Mouse (Mus musculus) heart, embryonic 10.5 days (tissue): Measurements from ENCODE around the gene Rtf1. TPM values are rescaled to one million over a fixed set of nuclear protein-coding genes. Genes with fewer than 3 reads are reported as not detected.
"Not testable (repeated sequence)": the region's sequence is repeated elsewhere in the genome, so short reads cannot be mapped to it uniquely, and the experiment has no call there.

Source experiments
- DNase-seq: peaks from one replicate; pipeline ENCODE4 v3.0.0-alpha.2; 2017; ENCODE audit warnings: low spot score
- H3K27ac ChIP-seq: fragments of 300-500 bp; sonication (generic); 2 replicates; pipeline ENCODE4 v1.5.1; 2016; ENCODE audit warnings: mild to moderate bottlenecking
- H3K27me3 ChIP-seq: fragments of 300-500 bp; sonication (generic); 2 replicates; pipeline ENCODE4 v1.6.1; 2016; ENCODE audit warnings: mild to moderate bottlenecking; ENCODE audit not compliant: poor library complexity, insufficient read depth, severe bottlenecking
- H3K36me3 ChIP-seq: fragments of 300-500 bp; sonication (generic); 2 replicates; pipeline ENCODE4 v1.6.1; 2016; ENCODE audit warnings: mild to moderate bottlenecking, moderate library complexity
- H3K4me1 ChIP-seq: fragments of 300-500 bp; sonication (generic); 2 replicates; pipeline ENCODE4 v1.6.1; 2016; ENCODE audit warnings: mild to moderate bottlenecking
- H3K4me3 ChIP-seq: fragments of 300-500 bp; sonication (generic); 2 replicates; pipeline ENCODE4 v1.5.1; 2016; ENCODE audit warnings: mild to moderate bottlenecking, moderate library complexity
- H3K9me3 ChIP-seq: fragments of 300-500 bp; sonication (generic); 2 replicates; pipeline ENCODE4 v1.6.1; 2016; ENCODE audit warnings: mild to moderate bottlenecking, moderate library complexity
- WGBS: fragments of 180-500 bp; shearing (Covaris S2); methylation state at CpG from one replicate; pipeline ENCODE4 v1.1.7; 2016; 5-methylcytosine and 5-hydroxymethylcytosine counted together
- polyA plus RNA-seq: library from polyadenylated mRNA; unstranded; fragments of >200 nt; fragmentation: Nextera tagmentation; extraction: Ambion mirVana; gene quantifications from 2 replicates; pipeline ENCODE4 v1.2.1, GENCODE M21; 2016

Gene Rtf1
- polyA plus RNA-seq, 1 experiment from 2014 or later: 37.4 TPM

DNA sequence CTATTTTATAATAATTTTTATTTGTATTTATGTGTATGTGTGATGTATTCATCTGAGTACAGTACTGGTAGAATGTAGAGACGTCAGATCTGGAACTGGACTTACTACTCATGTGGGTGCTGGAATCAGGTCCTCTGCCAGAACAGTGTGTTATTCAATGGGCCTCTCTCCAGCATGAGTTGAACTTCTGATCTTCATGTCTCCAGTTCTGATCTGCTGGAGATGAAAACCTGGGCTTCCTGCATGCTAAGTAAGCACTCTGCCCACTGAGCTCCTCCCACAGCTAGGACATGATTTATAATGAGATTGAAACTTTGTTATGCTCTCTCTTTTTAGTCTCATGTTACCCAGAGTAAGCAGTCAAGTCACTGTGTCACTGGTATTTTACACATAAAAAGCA lies 21.2 kb downstream of the Rtf1 start:
- no peaks in the 10 kb centered on the region for H3K4me1 ChIP-seq
- peaks cover 24% of the 10 kb centered on the region; the same call in 1 of the 2 replicates for H3K36me3 ChIP-seq
- no peak overlapping the region for H3K27ac ChIP-seq
- no peaks in the 10 kb centered on the region for H3K9me3 ChIP-seq
- DNase-seq: no peak
- no peak overlapping the region for H3K4me3 ChIP-seq
- 79% methylated on average over 1 of the region's 1 CpGs for WGBS
- no peaks in the 10 kb centered on the region for H3K27me3 ChIP-seq

DNA sequence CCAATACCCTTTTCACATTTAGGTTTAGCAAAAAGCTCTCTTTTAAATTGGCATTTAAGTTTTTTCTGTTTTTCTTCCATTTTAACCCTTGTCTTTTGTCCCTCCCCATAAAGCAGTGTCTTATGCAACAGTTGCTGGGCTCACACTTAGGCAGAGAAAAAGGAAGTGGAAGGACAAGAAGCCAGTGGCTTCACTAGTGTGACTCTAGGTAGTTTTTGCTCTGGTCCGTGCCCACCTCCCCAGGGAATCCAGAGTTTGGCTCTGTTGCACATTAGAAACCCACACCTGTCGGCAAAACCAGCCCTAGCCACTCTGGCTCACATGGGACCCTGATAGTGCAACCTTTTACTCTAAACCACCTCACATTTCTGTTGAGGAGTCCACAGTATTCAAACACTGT lies 23.6 kb downstream of the Rtf1 start:
- H3K27ac ChIP-seq: no peak overlapping the region
- no peaks in the 10 kb centered on the region for H3K27me3 ChIP-seq
- peaks cover 24% of the 10 kb centered on the region for H3K36me3 ChIP-seq
- no peak overlapping the region for H3K4me3 ChIP-seq
- no peaks in the 10 kb centered on the region for H3K9me3 ChIP-seq
- no peak for DNase-seq
- no peaks in the 10 kb centered on the region for H3K4me1 ChIP-seq
- WGBS: 97% methylated on average over 2 of the region's 2 CpGs

DNA sequence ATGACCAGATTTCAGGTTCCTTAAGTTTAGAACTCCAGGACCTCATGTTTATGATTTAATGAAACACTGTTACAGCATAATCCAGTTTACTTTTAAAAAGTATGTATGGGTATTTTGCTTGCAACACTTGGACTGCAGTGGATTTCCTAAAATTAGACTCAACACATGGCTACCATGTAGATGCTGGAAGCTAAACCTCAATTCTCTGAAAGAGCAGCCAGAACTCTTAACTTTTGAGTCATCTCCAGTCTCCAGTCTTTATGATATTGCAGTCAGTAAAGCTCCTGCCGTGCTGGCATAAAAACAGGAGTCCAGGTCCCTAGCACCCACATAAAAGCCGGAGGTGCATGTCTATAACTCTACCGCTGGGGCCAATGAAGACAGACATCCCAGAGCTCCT lies 25.1 kb downstream of the Rtf1 start:
- H3K27ac ChIP-seq: no peak overlapping the region
- H3K4me1 ChIP-seq: no peaks in the 10 kb centered on the region
- no peaks in the 10 kb centered on the region for H3K9me3 ChIP-seq
- H3K27me3 ChIP-seq: no peaks in the 10 kb centered on the region
- 92% methylated on average over 3 of the region's 3 CpGs for WGBS
- DNase-seq: no peak
- peaks cover 27% of the 10 kb centered on the region for H3K36me3 ChIP-seq
- H3K4me3 ChIP-seq: no peak overlapping the region

DNA sequence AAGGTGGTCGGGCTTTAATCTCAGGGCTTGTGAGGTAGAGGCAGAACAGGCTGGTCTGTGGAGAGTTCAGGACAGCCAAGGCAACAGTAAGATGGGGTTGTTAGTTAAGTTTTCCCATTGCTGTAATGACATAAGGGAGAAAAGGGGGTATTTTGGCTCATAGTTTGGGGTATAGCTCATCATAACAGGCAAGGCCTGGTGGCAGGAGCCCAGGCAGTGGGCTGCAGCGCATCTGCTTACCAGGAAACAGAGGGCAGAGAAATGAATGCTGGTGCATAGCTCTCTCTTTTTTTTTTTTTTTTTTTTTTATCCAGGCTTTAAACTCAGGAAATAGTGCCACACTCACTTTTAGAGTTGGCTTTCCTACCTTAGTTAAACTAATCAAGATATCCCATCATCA lies 28.3 kb downstream of the Rtf1 start:
- Histone ChIP-seq H3K4me3 (no peak overlapping the region), H3K36me3 (peaks cover 51% of the 10 kb centered on the region), H3K27ac (no peak overlapping the region), H3K27me3 (no peaks in the 10 kb centered on the region), H3K9me3 (no peaks in the 10 kb centered on the region), H3K4me1 (no peaks in the 10 kb centered on the region)
- 98% methylated on average over 2 of the region's 2 CpGs for WGBS
- DNase-seq: no peak

DNA sequence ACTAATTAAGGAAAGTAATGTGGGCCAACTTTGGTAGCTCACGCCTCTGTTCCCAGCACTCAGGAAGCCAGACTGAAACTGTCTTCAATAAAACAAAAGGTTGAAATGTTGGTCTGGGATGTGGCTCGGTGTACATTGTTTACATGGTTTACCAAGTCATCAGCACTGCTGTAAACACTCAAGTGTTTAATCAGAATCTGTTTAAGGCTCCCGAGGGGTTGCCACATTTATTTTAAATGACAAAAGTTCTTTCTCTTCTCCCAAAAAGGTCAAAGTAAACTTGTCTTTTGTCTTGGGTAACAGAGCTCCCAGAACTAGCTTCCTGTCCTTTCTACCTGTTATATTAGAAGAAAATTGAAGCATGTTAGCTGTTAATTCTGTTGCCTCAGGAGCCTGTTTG lies 32.8 kb downstream of the Rtf1 start:
- no peaks in the 10 kb centered on the region for H3K9me3 ChIP-seq
- H3K4me3 ChIP-seq: no peak overlapping the region
- H3K27ac ChIP-seq: no peak overlapping the region
- peaks cover 70% of the 10 kb centered on the region for H3K36me3 ChIP-seq
- H3K4me1 ChIP-seq: no peaks in the 10 kb centered on the region
- 93% methylated on average over 3 of the region's 3 CpGs for WGBS
- no peaks in the 10 kb centered on the region for H3K27me3 ChIP-seq
- DNase-seq: no peak

DNA sequence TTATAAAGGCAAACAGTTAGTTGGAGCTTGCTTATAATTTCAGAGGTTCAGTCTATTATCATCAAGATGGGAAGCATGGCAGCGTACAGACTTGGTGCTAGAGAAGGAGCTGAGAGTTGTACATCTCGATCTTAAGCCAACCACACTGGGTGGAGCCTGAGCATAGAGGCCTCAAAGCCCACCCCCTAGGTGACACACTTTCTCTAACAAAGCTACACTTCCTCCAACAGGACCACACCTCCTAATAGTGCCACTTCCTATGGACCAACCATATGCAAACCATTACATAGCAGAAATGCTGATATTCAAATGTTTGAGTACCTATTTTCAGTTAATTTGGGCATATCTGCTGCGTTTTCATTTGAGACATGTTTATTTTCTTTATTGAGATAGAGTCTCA lies 35.1 kb downstream of the Rtf1 start:
- no peaks in the 10 kb centered on the region for H3K27me3 ChIP-seq
- peaks cover 70% of the 10 kb centered on the region for H3K36me3 ChIP-seq
- no peaks in the 10 kb centered on the region for H3K9me3 ChIP-seq
- DNase-seq: no peak
- no peaks in the 10 kb centered on the region for H3K4me1 ChIP-seq
- 92% methylated on average over 3 of the region's 3 CpGs for WGBS
- no peak overlapping the region for H3K4me3 ChIP-seq
- H3K27ac ChIP-seq: no peak overlapping the region

DNA sequence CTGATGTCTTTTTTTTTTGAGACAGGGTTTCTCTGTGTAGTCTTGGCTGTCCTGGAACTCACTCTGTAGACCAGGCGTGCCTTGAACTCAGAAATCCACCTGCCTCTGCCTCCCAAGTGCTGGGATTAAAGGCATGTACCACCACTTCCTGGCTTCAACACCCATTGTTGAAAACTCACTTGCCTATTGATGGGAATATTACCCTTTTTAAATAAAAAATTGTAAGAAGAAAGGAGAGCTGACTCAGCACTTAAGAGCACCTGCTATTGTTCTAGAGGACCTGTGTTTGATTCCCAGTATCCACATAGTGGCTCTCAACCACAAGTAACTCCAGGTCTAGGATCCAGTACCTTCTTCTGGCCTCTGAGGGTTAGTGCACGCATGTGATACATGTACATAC lies 41.0 kb downstream of the Rtf1 start:
- H3K36me3 ChIP-seq: peaks cover 74% of the 10 kb centered on the region
- H3K9me3 ChIP-seq, H3K4me1 ChIP-seq, H3K27ac ChIP-seq, H3K4me3 ChIP-seq, H3K27me3 ChIP-seq, DNase-seq: not testable (repeated sequence)
- 89% methylated on average over 2 of the region's 2 CpGs for WGBS

DNA sequence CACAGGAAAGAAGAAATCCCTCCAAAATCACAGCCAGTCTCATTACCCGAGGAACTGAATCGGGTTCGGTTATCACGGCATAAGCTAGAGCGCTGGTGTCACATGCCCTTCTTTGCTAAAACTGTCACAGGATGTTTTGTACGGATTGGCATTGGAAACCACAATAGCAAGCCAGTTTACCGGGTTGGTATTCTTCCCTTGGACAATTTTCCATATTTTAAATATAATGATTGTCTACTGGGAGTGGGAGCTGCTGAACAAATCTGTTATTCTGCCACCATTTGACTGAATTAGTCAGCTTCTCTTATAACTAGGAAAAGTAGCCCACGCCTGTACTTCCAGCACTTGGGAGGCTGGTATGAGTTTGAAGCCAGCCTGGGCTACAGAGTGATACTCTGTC lies 46.2 kb downstream of the Rtf1 start:
- DNase-seq: no peak
- Histone ChIP-seq H3K4me3 (no peak overlapping the region), H3K9me3 (no peaks in the 10 kb centered on the region), H3K27me3 (no peaks in the 10 kb centered on the region), H3K4me1 (no peaks in the 10 kb centered on the region), H3K27ac (no peak overlapping the region), H3K36me3 (peaks cover 82% of the 10 kb centered on the region)
- WGBS: 93% methylated on average over 8 of the region's 8 CpGs

DNA sequence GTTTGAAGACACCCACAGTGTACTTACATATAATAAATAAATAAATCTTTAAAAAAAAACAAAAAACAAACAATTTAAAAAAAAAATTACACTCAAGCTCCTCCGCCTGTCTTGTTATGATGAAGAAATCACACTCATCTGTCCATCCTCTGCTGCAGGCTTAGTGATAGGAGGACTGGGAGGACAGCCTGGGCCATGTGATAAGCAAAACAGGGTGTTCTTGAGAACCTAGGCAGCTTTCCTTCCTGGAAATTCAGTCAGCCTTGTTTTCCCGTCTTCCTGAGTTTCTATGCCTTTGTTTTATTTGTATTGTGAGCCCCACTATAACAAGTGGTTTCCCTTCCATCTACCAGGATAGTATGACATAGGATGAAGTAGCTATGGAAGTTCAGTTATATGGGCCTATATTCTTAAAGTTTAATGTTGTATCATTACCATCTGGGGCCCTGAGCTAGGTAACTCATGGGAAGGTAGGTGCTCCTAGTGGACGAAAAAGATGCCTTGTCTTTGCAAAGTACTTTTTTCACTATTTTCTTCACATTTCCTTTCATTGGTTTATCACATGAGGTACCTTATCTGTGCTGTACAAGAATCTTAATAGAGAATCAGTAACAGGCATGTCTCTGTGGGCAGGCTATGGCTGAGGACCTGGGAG lies 53.0 kb downstream of the Rtf1 start:
- 72% methylated on average over 3 of the region's 3 CpGs for WGBS
- H3K9me3 ChIP-seq: no peaks in the 10 kb centered on the region
- H3K4me3 ChIP-seq: no peak overlapping the region
- peaks cover 94% of the 10 kb centered on the region for H3K36me3 ChIP-seq
- H3K4me1 ChIP-seq: no peaks in the 10 kb centered on the region
- DNase-seq: no peak
- no peaks in the 10 kb centered on the region for H3K27me3 ChIP-seq
- H3K27ac ChIP-seq: no peak overlapping the region

DNA sequence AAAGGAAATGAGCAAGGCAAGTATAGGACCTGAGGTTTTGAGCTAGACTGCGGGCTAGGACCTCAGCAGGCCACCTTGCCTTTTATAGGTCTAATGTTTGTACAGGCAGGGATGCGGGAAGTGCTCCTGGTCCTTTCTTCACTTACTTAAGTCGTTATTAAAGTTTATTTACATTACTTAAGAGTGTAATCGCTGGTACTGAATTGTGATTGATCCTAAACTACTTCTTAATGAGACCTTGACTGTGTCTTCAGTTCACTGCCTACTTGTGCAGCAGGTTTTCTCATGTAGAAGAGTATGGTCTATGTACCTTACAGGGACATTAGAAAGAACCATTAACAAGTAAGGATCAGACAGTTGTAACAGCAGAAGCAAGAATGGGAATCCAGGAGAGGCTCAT lies 55.9 kb downstream of the Rtf1 start:
- Histone ChIP-seq H3K27ac (no peak overlapping the region), H3K36me3 (peaks cover 95% of the 10 kb centered on the region), H3K4me1 (no peaks in the 10 kb centered on the region), H3K4me3 (no peak overlapping the region), H3K27me3 (peaks cover 3% of the 10 kb centered on the region; the same call in 1 of the 2 replicates), H3K9me3 (no peaks in the 10 kb centered on the region)
- DNase-seq: no peak
- 89% methylated on average over 4 of the region's 4 CpGs for WGBS

DNA sequence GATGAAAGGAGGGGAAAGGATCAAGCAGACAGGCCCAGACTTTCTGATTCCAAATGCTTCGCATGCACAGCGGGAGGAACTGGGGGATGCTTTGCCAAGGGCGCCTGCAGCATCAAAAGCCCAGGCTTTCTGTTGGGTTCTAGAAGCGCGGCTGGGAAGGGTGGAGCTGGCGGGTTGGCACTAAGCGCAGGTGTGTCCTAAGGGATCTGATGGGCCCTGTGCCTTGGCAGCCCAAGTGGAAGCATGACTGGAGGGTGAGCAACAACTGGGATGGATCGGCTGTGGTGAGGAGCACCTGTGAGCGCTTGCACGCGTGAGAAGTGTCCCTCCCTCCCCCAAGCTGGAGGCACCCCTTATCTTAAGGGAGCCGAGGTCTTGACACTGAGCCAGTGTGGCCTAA lies 62.3 kb downstream of the Rtf1 start:
- WGBS: 14% methylated on average over 12 of the region's 12 CpGs
- no peak for DNase-seq
- Histone ChIP-seq H3K36me3 (peaks cover 36% of the 10 kb centered on the region), H3K27me3 (peaks cover 36% of the 10 kb centered on the region), H3K9me3 (no peaks in the 10 kb centered on the region), H3K27ac (no peak overlapping the region), H3K4me3 (no peak overlapping the region), H3K4me1 (peaks cover 28% of the 10 kb centered on the region)

DNA sequence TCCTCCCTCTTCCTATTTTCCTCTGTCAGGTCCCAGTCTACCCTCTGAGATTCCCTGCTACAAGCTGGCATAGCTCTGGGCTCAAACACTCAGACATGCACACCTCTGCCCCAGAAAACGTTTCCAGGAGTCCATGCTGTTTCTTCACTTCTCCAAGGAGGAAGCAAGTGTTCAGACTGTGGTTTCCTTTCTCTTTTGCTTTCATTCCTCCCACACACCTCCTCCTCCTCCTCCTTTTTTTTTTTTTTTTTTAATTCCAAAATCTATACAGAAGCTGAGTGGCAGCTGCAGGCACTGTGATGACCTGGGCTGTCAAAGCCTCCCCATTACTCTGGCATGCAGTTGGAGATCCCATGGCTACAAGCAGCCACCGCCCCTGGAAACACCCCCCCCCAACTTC lies 65.7 kb downstream of the Rtf1 start:
- DNase-seq: no peak
- 25% methylated on average over 2 of the region's 2 CpGs for WGBS
- peaks cover 62% of the 10 kb centered on the region for H3K27me3 ChIP-seq

DNA sequence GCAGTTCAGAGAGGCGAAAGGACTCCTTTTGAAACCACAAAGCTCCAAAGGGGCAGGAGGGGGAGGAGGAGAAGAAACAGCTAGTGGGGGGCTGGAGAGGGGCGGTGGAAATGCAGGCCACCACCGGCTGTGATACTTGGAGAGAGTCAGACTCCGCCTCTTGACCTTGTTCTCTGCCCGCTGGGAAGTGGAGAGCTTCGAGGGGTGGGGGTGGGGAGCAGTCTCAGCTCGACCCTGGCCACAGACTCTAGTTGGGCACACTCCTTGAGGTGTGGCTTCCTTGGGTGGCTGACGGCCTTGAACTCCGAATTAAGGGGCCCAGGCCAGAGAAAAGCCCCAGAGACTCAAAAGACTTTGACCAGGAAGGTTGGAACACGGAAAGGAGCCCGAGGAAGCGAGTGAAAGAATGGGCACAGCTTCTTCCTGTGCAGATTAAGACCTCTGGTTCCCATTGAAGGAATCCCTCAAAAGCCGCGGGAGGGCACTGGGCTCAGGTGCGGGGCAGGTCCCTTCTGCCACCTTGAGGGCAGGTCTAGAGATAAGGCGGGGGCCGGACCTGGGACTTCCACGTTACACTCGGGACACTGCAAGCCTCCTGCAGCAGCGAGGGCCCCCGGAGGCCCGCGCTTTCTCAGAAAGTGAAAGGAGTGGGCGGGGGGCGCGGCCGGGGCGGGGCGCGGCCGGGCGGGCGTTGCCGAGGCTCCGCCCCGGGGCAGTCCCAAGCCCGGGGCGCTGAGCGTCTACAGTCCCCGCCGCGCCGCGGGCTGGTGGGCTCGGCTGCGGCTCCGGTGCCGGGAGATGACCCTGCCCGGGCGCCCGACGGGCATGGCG lies 66.9 kb downstream of the Rtf1 start, which contains the start of gene Itpka:
TSS of gene Itpka (plus strand) at position 757 of the 831 bp plus-strand sequence.
- Histone ChIP-seq H3K36me3 (no peaks in the 10 kb centered on the region), H3K4me3 (peak within 1 kb of the TSS; percentile 77), H3K27me3 (peaks cover 63% of the 10 kb centered on the region), H3K27ac (peak within 1 kb of the TSS; percentile 95), H3K4me1 (peaks cover 59% of the 10 kb centered on the region), H3K9me3 (no peaks in the 10 kb centered on the region)
- under 1% methylated on average over 52 of the region's 53 CpGs for WGBS
- DNase-seq: peak; percentile 92

More for the DNA sequence above, 65.7 kb downstream of the Rtf1 start:
- H3K27ac ChIP-seq: peak overlapping the region; percentile 95
- no peaks in the 10 kb centered on the region for H3K9me3 ChIP-seq
- H3K36me3 ChIP-seq: peaks cover 4% of the 10 kb centered on the region
- H3K4me3 ChIP-seq: no peak overlapping the region
- peaks cover 59% of the 10 kb centered on the region for H3K4me1 ChIP-seq
